Mouse (Mus musculus) CH12.LX (cell line): ENCODE measurements around the gene Farp1.
"Not testable (repeated sequence)": the region's sequence is repeated elsewhere in the genome, so short reads cannot be mapped to it uniquely, and the experiment has no call there.

Experiments
- CTCF ChIP-seq, 2 experiments: IDR thresholded peaks in 1 of 2; conservative IDR thresholded peaks in 1 of 2; 2 replicates each; pipeline ENCODE4 v1.5.1; 2011 to 2012; ENCODE audit warnings: low read depth in 2 of 2, low read length in 2 of 2, improper control_type of control experiment in 1 of 2, inconsistent platforms in 1 of 2, mild to moderate bottlenecking in 1 of 2, moderate library complexity in 1 of 2
- E2F4 ChIP-seq: IDR thresholded peaks from 2 replicates; pipeline ENCODE4 v1.6.1; 2011; ENCODE audit warnings: low read depth, low read length, improper control_type of control experiment; ENCODE audit not compliant: insufficient replicate concordance
- EP300 ChIP-seq: IDR thresholded peaks from 2 replicates; pipeline ENCODE4 v1.6.1; 2011; ENCODE audit warnings: low read length, improper control_type of control experiment
- ETS1 ChIP-seq: conservative IDR thresholded peaks from 2 replicates; pipeline ENCODE4 v1.6.1; 2012; ENCODE audit warnings: low read depth, mild to moderate bottlenecking, inconsistent platforms, low read length, improper control_type of control experiment, moderate library complexity
- JUN ChIP-seq: IDR thresholded peaks from 2 replicates; pipeline ENCODE4 v1.6.1; 2011; ENCODE audit warnings: low read depth, mild to moderate bottlenecking, low read length, improper control_type of control experiment, moderate library complexity; ENCODE audit not compliant: insufficient read depth
- MAFK ChIP-seq: IDR thresholded peaks from 2 replicates; pipeline ENCODE4 v1.6.1; 2011; ENCODE audit warnings: low read length, improper control_type of control experiment; ENCODE audit not compliant: insufficient replicate concordance
- POLR2A ChIP-seq: IDR thresholded peaks from 2 replicates; pipeline ENCODE4 v1.6.1; 2011; ENCODE audit warnings: low read depth, mild to moderate bottlenecking, improper control_type of control experiment, low read length
- POLR2AphosphoS2 ChIP-seq: IDR thresholded peaks from 2 replicates; pipeline ENCODE4 v1.6.1; 2011; ENCODE audit warnings: low read depth, low read length, improper control_type of control experiment
- RAD21 ChIP-seq: IDR thresholded peaks from 2 replicates; pipeline ENCODE4 v1.6.1; 2011; ENCODE audit warnings: low read depth, mild to moderate bottlenecking, low read length, improper control_type of control experiment, moderate library complexity
- RCOR1 ChIP-seq: conservative IDR thresholded peaks from 2 replicates; pipeline ENCODE4 v1.6.1; 2012; ENCODE audit warnings: low read depth, mild to moderate bottlenecking, inconsistent platforms, low read length, improper control_type of control experiment
- SMC3 ChIP-seq: IDR thresholded peaks from 2 replicates; pipeline ENCODE4 v1.6.1; 2011; ENCODE audit warnings: low read depth, low read length, improper control_type of control experiment
- TCF12 ChIP-seq: IDR thresholded peaks from 2 replicates; pipeline ENCODE4 v1.6.1; 2014; ENCODE audit warnings: low read depth, mild to moderate bottlenecking, inconsistent platforms, low read length, improper control_type of control experiment
- ZC3H11A ChIP-seq: IDR thresholded peaks from 2 replicates; pipeline ENCODE4 v1.6.1; 2012; ENCODE audit warnings: low read depth, mild to moderate bottlenecking, inconsistent platforms, low read length, improper control_type of control experiment
- ZMIZ1 ChIP-seq: IDR thresholded peaks from 2 replicates; pipeline ENCODE4 v1.6.1; 2012; ENCODE audit warnings: low read depth, mild to moderate bottlenecking, inconsistent platforms, low read length, improper control_type of control experiment

- not testable (repeated sequence) for TF ChIP-seq EP300; ETS1; CTCF (conservative IDR thresholded peaks at IDR 0.05 in 1 of 2, IDR thresholded peaks at IDR 0.05 in 1 of 2; ENCODE audit: low read depth in 2 of 2, low read length in 2 of 2); POLR2A; ZC3H11A; E2F4; SMC3; MAFK; ZMIZ1; RCOR1; JUN; RAD21; TCF12; POLR2AphosphoS2
Observed at GRCm38 (mm10) chr14:121130351-121130750, 95.4 kb downstream of the Farp1 start.
